Mouse (Mus musculus) cerebellum, adult 2 months (tissue): ENCODE results near the gene Arntl2. TPM values are rescaled to one million over a fixed set of nuclear protein-coding genes. Genes with fewer than 3 reads are reported as not detected.
"Not testable (repeated sequence)": the region's sequence is repeated elsewhere in the genome, so short reads cannot be mapped to it uniquely, and the experiment has no call there.

Experiments used
- DNase-seq, 2 experiments: peaks; one replicate each; pipeline ENCODE4 v3.0.0; 2021
- H3K27ac ChIP-seq: fragments of 200-500 bp; 2 replicates; pipeline ENCODE4 v1.5.1; 2012; ENCODE audit warnings: low read length, control low read depth, inconsistent platforms; ENCODE audit not compliant: insufficient read depth
- H3K27me3 ChIP-seq: fragments of 200-500 bp; 2 replicates; pipeline ENCODE4 v1.6.1; 2012; ENCODE audit warnings: inconsistent platforms, mild to moderate bottlenecking, low read length, moderate library complexity; ENCODE audit not compliant: control insufficient read depth, insufficient read depth
- H3K4me1 ChIP-seq: fragments of 200-500 bp; 2 replicates; pipeline ENCODE4 v1.6.1; 2011; ENCODE audit warnings: low read length; ENCODE audit not compliant: control insufficient read depth, insufficient read depth
- H3K4me3 ChIP-seq: fragments of 200-500 bp; replicated peaks from 2 replicates; pipeline ENCODE3; 2011; ENCODE audit warnings: mild to moderate bottlenecking, low read depth, low read length, control low read depth; ENCODE audit not compliant: insufficient read depth
- CTCF ChIP-seq: fragments of 200-500 bp; IDR thresholded peaks from 2 replicates; pipeline ENCODE4 v1.5.1; 2011; ENCODE audit warnings: low read depth, mild to moderate bottlenecking, control low read depth, low read length, moderate library complexity, borderline replicate concordance; ENCODE audit not compliant: insufficient read depth
- POLR2A ChIP-seq: fragments of 200-500 bp; IDR thresholded peaks from 2 replicates; pipeline ENCODE4 v1.6.1; 2011; ENCODE audit warnings: low read length, control low read depth, borderline replicate concordance; ENCODE audit not compliant: insufficient read depth
- WGBS: fragments of 180-500 bp; shearing (Covaris S2); methylation state at CpG from one replicate; pipeline ENCODE4 v1.1.7; 2018; 5-methylcytosine and 5-hydroxymethylcytosine counted together
- polyA plus RNA-seq: library from polyadenylated mRNA; depleted of rRNA; stranded (reverse); fragments of >200 nt; gene quantifications from 2 replicates; pipeline ENCODE4 v1.2.3, GENCODE M21; 2012

The Arntl2 gene
- polyA plus RNA-seq, 1 experiment: 15.0 TPM

- H3K27me3 ChIP-seq: no peaks in the 10 kb centered on the region
- DNase-seq: no peak
- no peak overlapping the region for H3K4me3 ChIP-seq
- no peaks in the 10 kb centered on the region for H3K4me1 ChIP-seq
- TF ChIP-seq POLR2A: no peak
- no peak for TF ChIP-seq CTCF
- 85% methylated on average over 10 of the region's 10 CpGs for WGBS
- H3K27ac ChIP-seq: no peak overlapping the region
Measured at GRCm38 (mm10) chr6:146768813-146769404, 26.9 kb upstream of the Arntl2 start.

- Histone ChIP-seq H3K27me3 (no peaks in the 10 kb centered on the region), H3K4me1 (no peaks in the 10 kb centered on the region), H3K4me3 (no peak overlapping the region), H3K27ac (no peak overlapping the region)
- 78% methylated on average over 6 of the region's 6 CpGs for WGBS
- no peak for DNase-seq
- TF ChIP-seq CTCF: no peak
- no peak for TF ChIP-seq POLR2A
Measured at GRCm38 (mm10) chr6:146770005-146770745, 25.7 kb upstream of the Arntl2 start.

DNA sequence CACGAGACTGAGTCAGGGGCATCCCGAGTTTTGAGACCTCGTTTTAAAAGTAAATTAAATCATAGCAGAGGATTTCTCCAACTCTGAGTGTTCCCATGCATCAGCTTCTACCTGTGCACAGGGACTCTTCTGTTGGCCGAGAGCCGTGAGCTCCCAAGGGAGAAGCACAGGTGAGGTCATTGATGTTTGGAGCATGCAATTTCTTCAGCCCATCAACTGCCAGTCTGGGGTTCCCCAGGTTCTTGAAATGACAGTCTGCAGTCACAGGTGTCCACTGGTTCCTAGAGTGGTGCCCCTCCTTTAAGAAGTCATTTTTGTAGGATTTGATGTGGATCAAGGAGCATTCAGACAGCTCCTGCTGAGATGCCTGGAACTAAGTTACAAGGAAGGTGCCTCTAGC is 25.0 kb upstream of the Arntl2 start:
- Histone ChIP-seq H3K4me3 (no peak overlapping the region), H3K27ac (no peak overlapping the region), H3K27me3 (no peaks in the 10 kb centered on the region), H3K4me1 (no peaks in the 10 kb centered on the region)
- DNase-seq: no peak
- 82% methylated on average over 5 of the region's 5 CpGs for WGBS
- TF ChIP-seq CTCF: no peak
- no peak for TF ChIP-seq POLR2A

DNA sequence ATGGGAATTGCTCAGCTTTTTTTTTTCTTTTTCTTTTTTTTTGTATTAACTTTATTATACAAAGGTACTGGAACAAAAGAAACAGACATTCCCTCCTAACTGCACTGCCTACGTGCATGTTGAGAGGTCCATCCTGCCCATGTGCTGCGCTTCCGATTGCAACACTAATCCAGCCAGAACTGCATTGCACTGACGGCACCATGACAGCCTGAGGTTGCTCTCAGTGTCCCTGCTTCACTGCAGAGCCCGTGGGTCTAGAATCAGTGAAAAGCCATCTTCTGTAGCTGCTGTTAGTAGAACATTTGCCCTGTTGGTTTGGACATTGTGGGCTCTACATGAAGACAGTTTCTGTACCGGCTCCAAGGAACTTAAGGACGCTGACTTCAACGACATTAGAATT is 20.0 kb upstream of the Arntl2 start:
- not testable (repeated sequence) for H3K27me3 ChIP-seq, H3K4me3 ChIP-seq, H3K4me1 ChIP-seq, DNase-seq, H3K27ac ChIP-seq
- 70% methylated on average over 8 of the region's 8 CpGs for WGBS

DNA sequence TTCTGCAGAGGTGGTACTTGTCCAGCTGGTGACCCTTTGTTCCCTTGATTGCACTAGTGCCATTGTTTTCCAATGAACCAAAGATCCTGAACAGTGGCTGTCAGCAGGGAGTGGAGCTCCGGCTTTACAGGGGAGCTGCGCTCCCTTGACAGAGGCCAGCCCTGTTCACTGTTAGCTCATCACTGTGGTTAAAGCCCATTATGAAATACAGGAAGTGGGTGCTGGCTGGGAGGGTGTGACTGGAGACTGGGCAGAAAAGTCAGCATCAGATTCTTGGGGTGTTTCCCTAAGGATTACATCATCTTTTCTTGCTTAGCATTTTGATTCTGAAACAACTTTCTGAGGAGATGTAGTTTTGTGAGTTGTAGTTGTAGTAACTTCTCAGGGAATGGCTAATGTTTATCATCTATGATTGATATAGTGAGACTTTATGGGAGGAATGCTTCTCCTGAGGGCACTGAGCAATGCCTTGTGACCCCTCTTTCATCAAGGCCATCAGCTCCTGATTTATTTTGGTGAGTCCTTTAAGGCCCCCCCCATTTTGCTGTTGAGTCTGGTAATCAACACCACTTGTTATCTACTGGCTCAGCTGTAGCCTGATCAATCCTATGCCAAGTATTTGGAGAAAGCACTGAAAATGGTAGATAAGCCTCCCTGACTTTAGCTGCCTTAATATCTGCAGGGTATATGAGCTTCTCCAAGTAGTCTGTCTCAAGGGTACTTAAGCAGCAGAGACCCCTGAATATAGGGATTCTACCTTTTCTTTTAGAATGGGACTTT is 19.1 kb upstream of the Arntl2 start:
- no peak for DNase-seq
- no peak for TF ChIP-seq POLR2A
- 24% methylated on average over 2 of the region's 2 CpGs for WGBS
- H3K27ac ChIP-seq: no peak overlapping the region
- H3K27me3 ChIP-seq: no peaks in the 10 kb centered on the region
- no peaks in the 10 kb centered on the region for H3K4me1 ChIP-seq
- no peak overlapping the region for H3K4me3 ChIP-seq

DNA sequence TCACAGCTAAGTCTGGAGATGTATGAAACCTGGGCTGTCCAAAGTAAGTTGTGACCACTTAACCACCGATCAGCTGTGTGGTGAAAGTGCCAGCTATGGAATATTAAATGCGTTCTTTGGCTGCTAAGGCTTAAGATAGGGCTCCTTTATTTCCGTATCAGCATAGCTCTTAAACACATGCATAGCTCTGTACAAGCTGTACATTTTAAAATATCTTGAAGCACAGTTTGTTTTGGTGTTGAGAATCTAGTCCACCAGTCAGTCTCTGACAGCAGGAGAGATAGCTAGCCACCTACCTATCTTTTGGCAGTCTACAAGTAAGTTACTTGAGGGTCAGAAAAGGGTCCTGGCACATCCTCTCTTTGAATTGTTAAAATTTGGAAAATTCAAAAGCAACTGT is 17.8 kb upstream of the Arntl2 start:
- DNase-seq: no peak
- no peaks in the 10 kb centered on the region for H3K4me1 ChIP-seq
- WGBS: 93% methylated on average over 3 of the region's 3 CpGs
- H3K27ac ChIP-seq: no peak overlapping the region
- no peaks in the 10 kb centered on the region for H3K27me3 ChIP-seq
- no peak overlapping the region for H3K4me3 ChIP-seq
- no peak for TF ChIP-seq CTCF
- TF ChIP-seq POLR2A: no peak

GRCm38 (mm10) chr6:146781566-146781965 is 14.3 kb upstream of the Arntl2 start:
- Histone ChIP-seq H3K4me3 (no peak overlapping the region), H3K27me3 (no peaks in the 10 kb centered on the region), H3K27ac (no peak overlapping the region), H3K4me1 (no peaks in the 10 kb centered on the region)
- TF ChIP-seq POLR2A (no peak), CTCF (no peak)
- 90% methylated on average over 3 of the region's 3 CpGs for WGBS
- DNase-seq: no peak

- Histone ChIP-seq H3K27me3 (no peaks in the 10 kb centered on the region), H3K4me3 (no peak overlapping the region), H3K4me1 (no peaks in the 10 kb centered on the region), H3K27ac (no peak overlapping the region)
- TF ChIP-seq POLR2A (no peak), CTCF (no peak)
- WGBS: 88% methylated on average over 3 of the region's 3 CpGs
- no peak for DNase-seq
Measured at GRCm38 (mm10) chr6:146793527-146793926, 2.3 kb upstream of the Arntl2 start.
